Mouse (Mus musculus) left cerebral cortex, adult 8-10 months (tissue): ENCODE measurements around the gene Pus7l. TPM values are rescaled to one million over a fixed set of nuclear protein-coding genes. Genes with fewer than 3 reads are reported as not detected.

ENCODE experiments used
- DNase-seq, 2 experiments: peaks; one replicate each; pipeline ENCODE4 v3.0.0; 2022; ENCODE audit warnings: low spot score in 2 of 2
- total RNA-seq, 4 experiments: library from RNA; stranded (reverse); gene quantifications; 2 replicates each; pipeline ENCODE4 v1.2.4; 2022

Gene Pus7l
- total RNA-seq, 4 experiments from 2014 or later, result 2.4 to 5.7 (median 4.2) TPM

DNA sequence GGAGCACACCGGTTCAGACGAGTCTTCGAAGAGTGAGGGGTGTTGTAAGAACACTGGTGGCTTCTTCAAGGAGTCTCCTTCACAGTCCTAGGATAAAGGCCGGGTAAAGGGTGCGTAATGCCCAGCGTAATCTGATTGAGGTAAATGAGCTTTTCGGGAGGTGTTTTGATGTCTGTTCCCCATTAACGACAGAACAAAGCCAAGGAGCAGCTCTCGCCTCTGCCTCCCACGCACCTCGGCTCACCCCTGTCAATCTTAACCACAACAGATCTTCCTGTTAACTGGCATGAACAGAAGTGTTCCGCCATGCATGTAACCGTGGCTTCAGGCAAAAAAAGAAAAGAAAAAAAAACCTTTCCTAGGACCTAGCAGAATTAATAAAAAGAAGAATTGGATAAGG lies 64.6 kb downstream of the Pus7l start:
- DNase-seq, result no peak

DNA sequence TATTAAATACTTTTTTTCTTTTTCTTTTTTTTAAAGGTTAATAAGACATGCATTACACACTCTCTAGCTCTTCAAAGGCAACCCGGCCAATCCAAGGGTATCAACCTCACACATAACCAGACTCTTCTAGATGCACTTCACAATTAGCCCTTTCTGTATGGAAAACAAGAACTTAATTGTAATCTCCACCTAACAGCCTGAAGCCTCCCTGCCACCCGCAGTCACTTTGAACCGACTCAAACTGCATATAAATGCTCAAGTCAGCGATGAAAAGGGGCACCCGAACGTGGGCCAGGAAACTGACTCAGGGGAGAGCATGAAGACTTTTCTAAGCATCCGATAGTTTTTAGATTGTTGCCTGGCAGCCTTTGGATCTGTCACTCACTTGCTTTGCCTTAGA lies 66.1 kb downstream of the Pus7l start:
- DNase-seq, result no peak

DNA sequence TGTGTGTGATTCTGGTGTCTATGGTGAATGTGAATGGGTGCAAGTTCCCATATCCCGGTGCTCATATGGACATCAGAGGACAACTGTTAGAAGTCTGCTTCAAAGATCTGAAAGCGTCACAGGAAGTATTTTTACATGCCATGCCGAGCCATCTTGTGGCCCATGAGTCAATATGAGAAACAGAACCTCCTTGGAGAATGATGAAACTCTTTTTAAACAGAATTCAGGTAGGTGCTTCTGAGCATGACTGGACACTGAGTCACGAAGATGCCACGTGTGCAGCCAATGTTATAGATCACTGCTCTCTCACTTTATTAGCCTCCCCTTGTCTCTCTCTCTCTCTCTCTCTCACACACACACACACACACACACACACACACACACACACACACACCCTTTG lies 67.4 kb downstream of the Pus7l start:
- no peak for DNase-seq

Other genes starting within 250 kb of the Pus7l start
- 1 to 10 TPM; 7.3 to 9.5 (median 8.8) TPM for gene Adamts20, start 78.1 kb downstream of the Pus7l start, total RNA-seq
- gene Irak4, start 96 bp upstream of the Pus7l start, total RNA-seq, result 1 to 10 TPM; 2.2 to 2.8 (median 2.5) TPM
- gene Twf1, start 46.3 kb upstream of the Pus7l start, total RNA-seq, result 10 to 100 TPM; 36.8 to 44.6 (median 42.0) TPM
- gene Tmem117, start 85.7 kb upstream of the Pus7l start, total RNA-seq, result 10 to 100 TPM in 1 of 4 experiments, 1 to 10 TPM in 3; 8.2 to 10.0 (median 9.2) TPM